Comparison of ENCODE assay signal across 14 mouse cellular contexts in the genomic region with DNA sequence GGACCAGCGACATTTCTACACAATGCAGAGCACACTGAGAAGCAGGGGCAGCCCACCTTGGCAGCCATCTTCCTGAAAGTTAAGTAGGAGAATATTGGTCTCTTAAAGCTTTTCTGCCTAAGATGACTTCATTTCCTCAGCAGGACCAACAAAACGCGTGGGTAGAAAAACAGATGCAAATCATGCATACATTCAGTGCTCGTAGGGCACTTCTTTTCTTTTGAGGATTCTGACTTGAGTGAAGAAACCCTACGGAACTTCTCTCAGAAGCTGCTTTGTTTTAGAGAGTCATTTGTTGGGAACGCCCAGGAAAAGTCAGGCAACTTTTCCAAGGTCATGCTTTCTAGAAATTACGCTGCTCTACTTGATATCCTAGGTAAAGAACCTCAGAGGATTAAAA.
"Had no signal": no experiment of that assay in that cellular context is flagged by ENCODE, and none has a peak within 500 bp of the region (broad histone marks: within the 10 kb centered on the region; RNA-seq: fewer than 3 reads in every experiment).

No protein-coding gene starts in this region.

- H3K36me3 ChIP-seq: midbrain, embryonic 15.5 days; neural tube, embryonic 12.5 days; stomach, embryonic 15.5 days had no signal

- H3K9me3 ChIP-seq: midbrain, embryonic 13.5 days; midbrain, embryonic 15.5 days; neural tube, embryonic 12.5 days; stomach, embryonic 15.5 days had no signal

- H3K27me3 ChIP-seq: midbrain, embryonic 13.5 days; midbrain, embryonic 15.5 days; neural tube, embryonic 12.5 days; stomach, embryonic 15.5 days had no signal

- ATAC-seq: midbrain, embryonic 13.5 days; midbrain, embryonic 15.5 days had no signal

- H3K27ac ChIP-seq: midbrain, embryonic 10.5 days; midbrain, embryonic 13.5 days; midbrain, embryonic 15.5 days; neural tube, embryonic 12.5 days; stomach, embryonic 15.5 days; stomach, postnatal 0 days had no signal

- H3K4me2 ChIP-seq: lung, embryonic 14.5 days; midbrain, embryonic 13.5 days; midbrain, embryonic 15.5 days; neural tube, embryonic 12.5 days; stomach, embryonic 15.5 days had no signal

- H3K4me3 ChIP-seq: midbrain, embryonic 10.5 days; midbrain, embryonic 13.5 days; midbrain, embryonic 15.5 days; neural tube, embryonic 12.5 days; stomach, embryonic 15.5 days had no signal

- DNase-seq: lung, adult 18-20 months; lung, embryonic 14.5 days; lung, postnatal 10 days; lung, postnatal 4 days; right cerebral cortex, postnatal 14 days; thymus, adult 2 months; thymus, postnatal 25 days; thymus, postnatal 4 days had no signal

- H3K4me1 ChIP-seq: stomach, embryonic 15.5 days had no signal

- H3K9ac ChIP-seq: lung, embryonic 14.5 days; midbrain, embryonic 13.5 days; midbrain, embryonic 15.5 days; neural tube, embryonic 12.5 days; stomach, embryonic 15.5 days had no signal
